Mouse (Mus musculus) heart, postnatal 10 days (tissue): ENCODE results near the gene Spred2. TPM values are rescaled to one million over a fixed set of nuclear protein-coding genes. Genes with fewer than 3 reads are reported as not detected.

ENCODE experiments used
- DNase-seq, 2 experiments: peaks; one replicate each; pipeline ENCODE4 v3.0.0; 2021
- intact Hi-C: fragments of 180-260 bp; cut with DNase I; formaldehyde crosslinking; loops from one replicate; pipeline ENCODE4 v1.15.1; 2025
- total RNA-seq, 2 experiments: library from RNA; stranded (reverse); gene quantifications; 2 replicates each; pipeline ENCODE4 v1.2.3; 2021

Spred2 gene
- total RNA-seq, 2 experiments from 2014 or later, result 28.4 to 33.4 TPM

GRCm38 (mm10) chr11:19977687-19978086, 53.5 kb downstream of the Spred2 start:
- intact Hi-C loops, result no loop called here
- DNase-seq, result no peak

- no peak for DNase-seq
- intact Hi-C loops, result no loop called here
Observed at GRCm38 (mm10) chr11:19979338-19979737, 55.2 kb downstream of the Spred2 start.

- DNase-seq, result no peak
- intact Hi-C loops, result no loop called here
Observed at GRCm38 (mm10) chr11:19982113-19982512, 57.9 kb downstream of the Spred2 start.

- intact Hi-C loops, result no loop called here
Observed at GRCm38 (mm10) chr11:19982779-19983178, 58.6 kb downstream of the Spred2 start.

GRCm38 (mm10) chr11:19983298-19983697, 59.1 kb downstream of the Spred2 start:
- intact Hi-C loops, result no loop called here

More at GRCm38 (mm10) chr11:19982779-19983178, 58.6 kb downstream of the Spred2 start:
- DNase-seq, result no peak

GRCm38 (mm10) chr11:19984029-19984428, 59.9 kb downstream of the Spred2 start:
- no peak for DNase-seq
- intact Hi-C loops, result loop anchor here (2.0 kb wide), 1 partner anchor 17 kb away; no protein-coding TSS in a partner anchor

More at GRCm38 (mm10) chr11:19983298-19983697, 59.1 kb downstream of the Spred2 start:
- DNase-seq, result no peak

- DNase-seq, result no peak
- intact Hi-C loops, result loop anchor here (2.0 kb wide), 1 partner anchor 19 kb away; no protein-coding TSS in a partner anchor
Observed at GRCm38 (mm10) chr11:19985283-19985854, 61.2 kb downstream of the Spred2 start.

- intact Hi-C loops, result no loop called here
- DNase-seq, result peak; percentile 29 to 57
Observed at GRCm38 (mm10) chr11:19986443-19986861, 62.3 kb downstream of the Spred2 start.

- peak in 1 of 2 experiments; percentile 65 for DNase-seq
- intact Hi-C loops, result no loop called here
Observed at GRCm38 (mm10) chr11:19986871-19987755, 62.9 kb downstream of the Spred2 start.

GRCm38 (mm10) chr11:19987756-19988091, 63.5 kb downstream of the Spred2 start:
- intact Hi-C loops, result no loop called here

GRCm38 (mm10) chr11:19988224-19988623, 64.0 kb downstream of the Spred2 start:
- DNase-seq, result no peak
- intact Hi-C loops, result no loop called here

More at GRCm38 (mm10) chr11:19987756-19988091, 63.5 kb downstream of the Spred2 start:
- DNase-seq, result no peak

- intact Hi-C loops, result no loop called here
Observed at GRCm38 (mm10) chr11:19988631-19989030, 64.5 kb downstream of the Spred2 start.

GRCm38 (mm10) chr11:19989141-19989910, 65.2 kb downstream of the Spred2 start:
- DNase-seq, result no peak
- intact Hi-C loops, result no loop called here

More at GRCm38 (mm10) chr11:19988631-19989030, 64.5 kb downstream of the Spred2 start:
- no peak for DNase-seq

- intact Hi-C loops, result no loop called here
- DNase-seq, result no peak
Observed at GRCm38 (mm10) chr11:19990731-19991130, 66.6 kb downstream of the Spred2 start.

- DNase-seq, result peak; percentile 56 to 61
- intact Hi-C loops, result no loop called here
Observed at GRCm38 (mm10) chr11:19991303-19991976, 67.3 kb downstream of the Spred2 start.

GRCm38 (mm10) chr11:19992341-19993281, 68.4 kb downstream of the Spred2 start:
- intact Hi-C loops, result no loop called here
- DNase-seq, result no peak

GRCm38 (mm10) chr11:19993753-19994152, 69.6 kb downstream of the Spred2 start:
- DNase-seq, result no peak
- intact Hi-C loops, result no loop called here

GRCm38 (mm10) chr11:19994262-19994790, 70.2 kb downstream of the Spred2 start:
- intact Hi-C loops, result no loop called here
- no peak for DNase-seq

GRCm38 (mm10) chr11:19997940-19998339, 73.8 kb downstream of the Spred2 start:
- DNase-seq, result no peak
- intact Hi-C loops, result no loop called here
